Mouse (Mus musculus) colon, adult 2 months (tissue): ENCODE results near the gene Olfr820. TPM values are rescaled to one million over a fixed set of nuclear protein-coding genes. Genes with fewer than 3 reads are reported as not detected.

Experiments
- polyA plus RNA-seq: library from polyadenylated mRNA; depleted of rRNA; stranded (reverse); fragments of >200 nt; gene quantifications from 2 replicates; pipeline ENCODE4 v1.2.3, GENCODE M21; 2012; rRNA removed

Gene Olfr820
- not detected in 2 replicates for polyA plus RNA-seq

GRCm38 (mm10) chr10:130012321-130012720 is at the start of gene Olfr820:
Olfr820 (plus strand) TSS chr10:130012621.

GRCm38 (mm10) chr10:129967166-129967565 is 45.3 kb upstream of the Olfr820 start, which contains the start of gene Olfr819:
Olfr819 (minus strand) TSS chr10:129967266.

GRCm38 (mm10) chr10:129976040-129976439 is 36.4 kb upstream of the Olfr820 start, which contains the start of gene Olfr247:
Olfr247 (minus strand) TSS chr10:129976140.

GRCm38 (mm10) chr10:129984962-129985361 is 27.5 kb upstream of the Olfr820 start, which contains the start of gene Gm10310:
Gm10310 (minus strand) TSS chr10:129985062.

GRCm38 (mm10) chr10:130030048-130030447 is 17.6 kb downstream of the Olfr820 start, which contains the start of gene Olfr821:
Olfr821 (plus strand) TSS chr10:130030348.

Other genes with a start within 250 kb of the Olfr820 start
- not detected in 2 replicates for gene Olfr808, start 247.1 kb upstream of the Olfr820 start, polyA plus RNA-seq
- not detected in 2 replicates for gene Olfr809, start 238.0 kb upstream of the Olfr820 start, polyA plus RNA-seq
- gene Olfr810, start 217.7 kb upstream of the Olfr820 start, polyA plus RNA-seq = not detected in 2 replicates
- not detected in 2 replicates for gene Olfr811, start 208.2 kb upstream of the Olfr820 start, polyA plus RNA-seq
- not detected in 2 replicates for gene Olfr812, start 166.5 kb upstream of the Olfr820 start, polyA plus RNA-seq
- gene Olfr813, start 157.3 kb upstream of the Olfr820 start, polyA plus RNA-seq = not detected in 2 replicates
- gene Olfr814, start 132.8 kb upstream of the Olfr820 start, polyA plus RNA-seq = not detected in 2 replicates
- gene Olfr815, start 106.8 kb upstream of the Olfr820 start, polyA plus RNA-seq = not detected in 2 replicates
- gene Olfr816, start 97.0 kb upstream of the Olfr820 start, polyA plus RNA-seq = not detected in 2 replicates
- not detected in 2 replicates for gene Olfr818, start 63.5 kb upstream of the Olfr820 start, polyA plus RNA-seq
- gene Olfr819, start 45.4 kb upstream of the Olfr820 start, polyA plus RNA-seq = not detected in 2 replicates
- not detected in 2 replicates for gene Olfr247, start 36.5 kb upstream of the Olfr820 start, polyA plus RNA-seq
- not detected in 2 replicates for gene Gm10310, start 27.6 kb upstream of the Olfr820 start, polyA plus RNA-seq
- gene Olfr821, start 17.7 kb downstream of the Olfr820 start, polyA plus RNA-seq = not detected in 2 replicates
- not detected in 2 replicates for gene Olfr822, start 58.6 kb downstream of the Olfr820 start, polyA plus RNA-seq
- not detected in 2 replicates for gene Olfr823, start 102.8 kb downstream of the Olfr820 start, polyA plus RNA-seq
- gene Olfr824, start 117.4 kb downstream of the Olfr820 start, polyA plus RNA-seq = not detected in 2 replicates
- gene Olfr825, start 154.1 kb downstream of the Olfr820 start, polyA plus RNA-seq = not detected in 2 replicates
- gene Olfr826, start 171.6 kb downstream of the Olfr820 start, polyA plus RNA-seq = not detected in 2 replicates
- gene Olfr827, start 201.8 kb downstream of the Olfr820 start, polyA plus RNA-seq = not detected in 2 replicates